8 mouse cellular contexts compared by ENCODE assay signal in the genomic region with DNA sequence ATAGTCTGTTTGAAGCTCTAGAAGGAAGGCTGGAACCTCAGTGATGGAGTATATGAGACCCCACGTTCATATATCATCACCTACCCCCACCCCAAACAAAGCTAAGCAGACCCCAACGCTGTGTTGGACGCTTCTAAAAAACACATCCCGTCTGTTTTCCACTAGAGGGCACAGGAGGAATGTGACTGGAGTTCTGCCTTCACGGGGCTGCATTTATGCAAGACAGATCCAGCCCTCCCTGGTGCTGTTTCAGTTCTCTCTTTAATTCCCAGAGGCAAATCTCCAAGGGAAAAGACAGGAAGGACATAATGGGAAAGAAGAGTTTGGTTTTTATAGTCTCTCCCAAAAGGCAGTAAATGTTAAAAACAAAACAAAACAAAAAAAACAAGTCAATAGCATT. TPM values are rescaled to one million over a fixed set of nuclear protein-coding genes. Genes with fewer than 3 reads are reported as not detected.
DNase-seq lines count a peak whose midpoint lies in the region; ATAC-seq and TF ChIP-seq lines count a peak whose summit lies in the region.

No protein-coding gene starts in this region.

- H3K4me3 ChIP-seq in lung, adult 2 months (replicated peaks; ENCODE audit: extremely low read depth, low read depth, low read length), result no peak overlapping the region

- TF ChIP-seq CTCF in lung, adult 2 months (IDR thresholded peaks at IDR 0.05; ENCODE audit: insufficient read depth, low read length), result peak; percentile 41

- TF ChIP-seq POLR2A in lung, adult 2 months (IDR thresholded peaks at IDR 0.05; ENCODE audit: borderline replicate concordance, extremely low read depth, low read depth, low read length), result no peak

- DNase-seq in cerebellum, adult 11 months, result peak; percentile 21
- no peak for DNase-seq in cerebellum, adult 8-10 months
- DNase-seq in lung, adult 2 months, result no peak
- no peak for DNase-seq in lung, postnatal 4 days
- peak; percentile 66 for DNase-seq in embryo, embryonic 11 days
- DNase-seq in layer of hippocampus, postnatal 10 days (ENCODE audit: low spot score in 2 of 2), result peak; percentile 20 to 39
- peak; percentile 61 to 67 for DNase-seq in right cerebral cortex, postnatal 10 days (ENCODE audit: low spot score in 2 of 2)

- no peak for ATAC-seq in erythroid progenitor cell, adult 5-6 weeks (replicated peaks; ENCODE audit: low FRiP score, poor library complexity, severe bottlenecking)

- no peaks in the 10 kb centered on the region for H3K4me1 ChIP-seq in lung, adult 2 months (ENCODE audit: control insufficient read depth, insufficient read depth, low read length)

- WGBS in lung, adult 2 months, result 23% methylated on average over 5 of the region's 5 CpGs

RNA-seq across cellular contexts. Expression of gene Oxct1, which starts 30.4 kb away (rescaled TPM):
- polyA plus RNA-seq in lung, adult 2 months (2012; rRNA removed), result 26.6 and 31.6 TPM in 2 replicates
- total RNA-seq in layer of hippocampus, postnatal 10 days (2021), result 100 to 1,000 TPM; 498 to 543 TPM
- total RNA-seq in erythroid progenitor cell, adult 5-6 weeks (2015; ENCODE audit: low replicate concordance), result 12.6 and 13.4 TPM in 2 replicates
- total RNA-seq in erythroid progenitor cell, adult 5-6 weeks (2017; ENCODE audit: low replicate concordance), result 26.7 and 27.3 TPM in 2 replicates

Comparison
In these comparisons a context has a peak if more than half of its experiments do, and no peak if none do; other contexts are left out.
1. DNase-seq: peak in cerebellum, adult 11 months (single experiment), embryo, embryonic 11 days (single experiment), layer of hippocampus, postnatal 10 days (2 of 2) and right cerebral cortex, postnatal 10 days (2 of 2); none in cerebellum, adult 8-10 months (single experiment), lung, adult 2 months (single experiment) and lung, postnatal 4 days (0 of 2).
2. RNA of gene Oxct1, which starts 30.4 kb away (total RNA-seq): 498 to 543 TPM in layer of hippocampus, postnatal 10 days; 12.6 to 27.3 TPM in erythroid progenitor cell, adult 5-6 weeks; every median in the first group is over 10 times any median in the second.